Mouse (Mus musculus) forelimb bud, embryonic 11.5 days (tissue): ENCODE data around the gene Arid1a.
A peak's percentile ranks its signal among the peaks of the same experiment; 100 is the strongest.

Experiments
- DNase-seq: peaks from one replicate; pipeline ENCODE4 v3.0.0-alpha.2; 2012; ENCODE audit warnings: low read depth, low spot score

Gene Arid1a

DNA sequence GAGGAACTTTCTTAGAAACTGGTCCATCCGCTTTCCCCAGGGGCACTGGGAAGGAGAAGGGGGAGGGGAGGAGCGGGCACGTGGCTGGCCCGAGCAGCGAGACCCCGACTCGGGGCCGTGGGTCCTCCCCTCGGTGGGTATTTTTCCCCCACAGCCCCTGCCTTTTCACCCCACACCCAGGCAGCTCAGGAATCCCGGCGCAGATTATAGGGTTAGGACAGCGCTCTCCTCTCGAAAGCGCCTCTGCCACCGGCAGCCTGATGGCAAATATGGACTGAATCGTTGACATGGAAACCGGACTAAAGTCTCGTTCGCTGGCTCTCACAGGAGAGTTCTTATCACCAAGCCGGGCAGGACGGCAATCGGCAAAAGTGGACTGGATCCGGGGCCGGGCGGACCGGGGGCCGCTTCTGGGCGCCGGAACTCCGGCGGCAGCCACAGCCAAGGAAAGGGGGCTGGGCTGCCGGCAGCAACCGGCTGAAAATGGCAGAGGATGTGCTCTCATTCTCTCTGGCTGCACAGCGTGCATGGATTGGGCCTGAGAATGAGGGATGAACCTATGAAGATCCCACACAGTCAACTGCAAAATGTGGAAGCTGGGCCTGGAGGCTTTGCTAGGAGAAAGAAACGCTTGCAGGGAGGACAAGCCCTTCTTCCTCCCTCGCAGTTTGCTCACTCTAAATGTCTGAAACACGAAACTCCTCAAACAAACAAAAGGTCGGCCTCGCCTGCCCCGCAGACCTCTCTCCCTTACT, at the start of gene Arid1a:
TSS of gene Arid1a (minus strand) at position 256 of the 755 bp plus-strand sequence.
- DNase-seq = peak; percentile 95

DNA sequence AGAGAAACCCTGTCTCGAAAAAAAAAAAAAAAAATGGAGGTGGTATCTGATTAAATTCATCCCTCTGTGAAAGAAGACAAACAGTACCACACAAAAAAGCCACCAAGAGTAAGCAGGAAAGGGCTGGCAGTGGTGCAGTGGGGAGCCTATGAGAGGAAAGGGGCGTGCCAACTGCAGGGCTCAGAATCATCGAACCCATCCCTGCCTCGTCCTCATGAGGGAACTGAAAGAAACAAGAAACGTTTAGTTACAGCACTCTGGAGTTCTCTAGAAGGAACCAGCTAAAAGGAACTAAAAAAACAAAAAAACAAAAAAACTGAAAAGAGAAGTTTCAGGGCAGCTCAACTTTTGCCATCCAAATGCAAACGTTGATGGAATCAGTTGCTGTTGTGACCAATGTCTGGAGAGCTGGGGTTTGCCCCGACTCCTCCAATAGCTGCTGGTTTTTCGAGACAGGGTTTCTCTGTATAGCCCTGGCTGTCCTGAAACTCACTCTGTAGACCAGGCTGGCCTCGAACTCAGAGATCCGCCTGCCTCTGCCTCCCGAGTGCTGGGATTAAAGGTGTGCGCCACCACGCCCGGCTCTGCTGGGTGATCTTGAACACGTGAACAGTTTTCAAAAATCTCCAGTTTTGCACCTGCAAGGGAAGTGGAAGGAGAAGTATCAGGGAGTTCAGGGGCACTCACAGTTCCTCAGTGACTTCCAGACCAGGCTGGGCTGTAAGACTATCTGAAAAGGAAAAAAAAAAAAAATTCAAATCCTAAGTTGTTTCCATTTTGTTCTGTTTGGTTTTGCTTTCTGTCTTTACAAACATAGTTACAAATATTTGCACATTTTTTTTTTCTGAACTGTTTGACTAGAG, 48.1 kb upstream of the Arid1a start:
- no peak for DNase-seq

DNA sequence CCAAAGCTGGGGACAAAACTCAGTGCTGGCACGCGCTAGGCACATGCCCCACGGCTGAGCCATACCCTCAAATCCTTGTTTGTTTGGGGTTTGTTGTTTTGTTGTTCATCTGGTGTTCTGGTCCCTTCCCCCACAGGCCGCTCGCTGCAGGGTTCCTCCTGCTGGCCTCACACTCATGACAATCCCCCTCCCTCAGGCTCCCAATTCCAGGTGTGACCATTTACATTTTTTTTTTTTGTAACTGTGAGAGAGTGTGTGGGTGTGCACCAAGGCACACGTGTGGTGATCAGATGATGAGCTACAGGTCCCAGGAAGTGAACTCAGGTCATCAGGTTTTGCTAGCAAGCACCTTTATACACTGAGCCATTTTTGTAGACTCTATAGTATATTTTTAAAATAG, 44.0 kb upstream of the Arid1a start:
- no peak for DNase-seq

DNA sequence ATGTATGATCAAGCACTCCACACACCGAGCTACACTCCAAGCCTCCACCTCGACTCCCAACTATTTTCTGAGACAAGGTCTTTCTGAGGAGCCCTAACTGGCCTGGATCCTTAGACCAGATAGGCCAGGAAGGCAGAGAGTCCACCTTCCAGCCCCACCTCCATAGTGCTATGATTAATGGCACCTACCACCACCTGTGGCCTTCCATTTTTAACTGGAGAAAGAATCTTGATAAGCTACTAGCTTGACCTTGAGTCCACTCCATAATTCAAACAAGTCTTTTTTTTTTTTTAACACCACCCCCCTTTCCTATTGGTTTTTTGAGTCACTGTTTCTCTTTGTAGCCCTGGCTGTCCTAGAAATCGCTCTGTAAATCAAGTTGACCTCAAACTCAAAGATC, 36.7 kb upstream of the Arid1a start:
- no peak for DNase-seq

DNA sequence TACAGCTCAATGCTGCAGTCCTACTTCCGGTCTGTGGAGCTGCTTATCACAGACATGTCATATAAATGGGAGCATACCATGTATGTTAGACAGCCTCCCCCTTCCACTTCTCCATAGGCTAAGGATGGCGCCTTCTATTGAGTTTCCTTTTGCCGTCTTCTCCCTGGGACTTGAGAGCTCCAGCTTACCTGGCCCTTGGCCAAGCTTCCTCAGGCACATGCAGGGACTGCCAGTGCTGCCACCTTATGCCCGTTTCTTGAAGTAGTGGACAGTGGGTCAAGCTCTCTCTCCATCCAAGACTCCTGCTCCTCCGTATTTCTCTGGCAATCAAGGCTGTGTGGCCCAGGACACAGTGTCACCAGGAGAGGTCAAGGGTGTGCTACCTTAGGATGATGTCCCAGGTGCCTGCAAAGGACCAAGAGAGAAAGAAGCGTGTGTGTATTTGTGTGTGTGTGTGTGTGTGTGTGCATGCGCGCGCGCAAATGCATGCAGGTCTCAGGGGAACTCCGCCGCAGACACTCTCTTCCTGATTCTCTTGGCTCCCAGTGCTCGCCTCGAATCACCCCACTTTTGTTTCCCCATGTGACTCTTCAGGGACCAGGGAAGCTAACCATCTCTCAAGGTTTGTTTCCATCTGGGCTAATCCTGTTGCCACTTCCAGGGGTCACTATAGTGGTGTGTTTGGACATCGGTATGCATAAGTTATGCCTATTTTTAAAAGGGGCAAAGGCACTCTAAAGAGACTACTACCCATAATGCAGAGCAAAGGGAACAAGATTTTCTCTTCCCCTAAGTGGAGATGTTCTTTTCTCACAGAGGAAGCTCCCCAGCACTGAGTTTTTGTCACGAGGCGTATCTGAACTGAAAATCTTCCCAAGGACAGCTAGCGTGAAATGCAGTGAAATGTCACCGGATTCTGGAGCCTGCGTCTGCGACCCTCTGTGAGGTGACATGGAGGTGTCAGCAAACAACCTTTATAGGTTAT, 18.3 kb upstream of the Arid1a start:
- DNase-seq = no peak

DNA sequence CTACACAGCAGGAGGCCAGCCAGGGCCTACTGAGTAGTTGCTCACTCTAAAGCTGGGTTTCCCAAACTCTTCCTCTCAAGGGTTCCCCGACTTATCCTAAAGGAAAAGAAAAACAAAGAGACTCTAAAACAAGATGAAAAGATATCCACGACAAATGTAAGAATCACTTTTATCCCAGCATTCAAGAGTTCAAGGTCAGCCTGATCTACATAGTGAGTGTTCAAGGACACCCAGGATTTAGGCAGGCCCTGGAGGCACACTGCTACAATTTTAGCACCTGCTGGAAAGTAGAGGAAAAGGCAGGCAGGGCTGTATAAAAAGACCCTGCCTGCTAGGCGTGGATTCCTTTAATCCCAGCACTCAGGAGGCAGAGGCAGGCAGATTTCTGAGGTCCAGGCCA, 12.6 kb upstream of the Arid1a start:
- DNase-seq = no peak

DNA sequence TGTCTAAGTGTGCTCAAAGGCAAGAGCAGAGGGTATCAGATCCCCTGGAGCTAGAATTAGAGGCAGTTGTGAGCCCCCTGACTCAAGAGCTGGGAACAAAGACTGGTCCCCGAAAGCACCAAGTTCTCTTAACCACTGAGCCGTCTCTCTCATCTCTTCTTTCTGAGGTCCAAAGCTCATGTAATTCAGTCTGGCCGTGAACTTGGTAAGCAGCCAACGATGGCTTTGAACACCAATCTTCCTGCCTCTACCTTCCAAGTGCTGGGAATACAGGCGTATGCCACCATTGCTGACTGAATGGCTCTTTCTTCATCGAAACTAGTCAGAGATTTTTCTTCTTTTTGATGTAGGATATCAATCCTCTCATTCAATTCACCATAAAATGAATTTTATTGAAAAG, 6.5 kb upstream of the Arid1a start:
- no peak for DNase-seq

DNA sequence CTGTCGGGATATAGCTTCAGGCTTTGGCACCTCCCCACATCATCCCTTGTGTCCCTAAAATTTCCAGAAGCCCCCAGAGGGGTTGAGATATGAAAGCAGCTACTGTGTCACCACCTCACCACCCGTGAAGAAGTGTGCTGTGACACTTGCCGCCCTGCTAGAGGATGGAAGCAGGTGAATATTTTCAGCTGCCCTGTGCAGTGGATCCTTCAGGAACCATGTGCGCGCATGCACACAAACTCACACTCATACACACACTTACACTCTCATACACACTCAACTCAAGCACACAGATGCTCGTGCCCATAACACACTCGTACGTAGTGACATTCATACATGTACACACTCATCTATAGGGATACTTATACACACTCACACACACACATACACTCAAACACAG, 3.1 kb upstream of the Arid1a start:
- no peak for DNase-seq

DNA sequence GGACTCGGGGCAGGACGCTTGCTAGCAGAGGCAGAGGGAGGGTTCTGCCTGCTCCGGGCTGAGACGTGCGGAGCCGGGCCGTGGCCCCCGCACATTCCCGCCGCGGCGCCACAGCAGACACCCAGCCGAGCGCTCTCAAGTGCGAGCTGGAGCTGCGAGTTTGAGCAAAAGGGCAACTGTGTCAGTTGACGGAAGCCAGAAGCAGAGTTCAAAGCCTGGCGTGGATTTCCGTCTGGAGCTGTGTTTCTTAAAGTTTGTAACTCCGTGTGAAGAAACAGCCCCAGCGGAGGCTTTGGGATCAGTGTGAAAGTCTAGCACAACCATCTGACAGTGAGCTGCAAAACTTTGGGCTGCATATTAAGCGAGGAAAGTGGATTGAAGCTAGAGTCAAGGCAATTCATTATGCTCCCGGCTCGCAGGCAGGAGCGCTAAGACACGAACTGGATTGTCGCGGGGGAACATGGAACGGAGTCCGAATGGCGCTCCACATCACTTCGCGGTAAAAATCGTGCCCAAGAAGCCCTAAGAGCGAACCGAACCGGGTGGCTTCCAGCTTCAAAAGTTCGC, 783 bp upstream of the Arid1a start:
- peak; percentile 95 for DNase-seq

DNA sequence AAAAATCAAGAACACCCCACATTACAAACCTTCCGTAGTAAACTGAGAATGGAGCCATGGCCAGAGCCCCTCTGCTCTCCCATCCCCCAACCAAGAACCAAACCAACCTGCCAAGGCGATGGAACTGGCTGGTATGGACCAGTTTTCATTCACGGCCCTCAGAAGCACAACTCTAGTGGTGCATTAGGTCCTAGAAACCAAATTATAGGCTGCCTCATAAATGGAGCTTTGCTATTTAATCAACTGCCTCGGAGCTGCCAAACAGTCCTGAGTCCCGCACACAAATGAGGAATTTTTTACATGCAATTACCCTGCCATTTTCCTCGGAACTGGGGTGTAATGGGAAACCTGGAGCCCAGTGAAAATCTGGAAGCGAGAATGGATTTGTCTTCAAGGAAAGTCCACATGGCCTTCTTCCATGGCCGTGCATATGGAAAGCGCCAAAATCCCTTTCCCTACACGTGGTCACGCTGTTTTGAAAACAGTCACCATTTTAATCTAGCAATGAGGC, 653 bp downstream of the Arid1a start:
- DNase-seq = peak; percentile 51

DNA sequence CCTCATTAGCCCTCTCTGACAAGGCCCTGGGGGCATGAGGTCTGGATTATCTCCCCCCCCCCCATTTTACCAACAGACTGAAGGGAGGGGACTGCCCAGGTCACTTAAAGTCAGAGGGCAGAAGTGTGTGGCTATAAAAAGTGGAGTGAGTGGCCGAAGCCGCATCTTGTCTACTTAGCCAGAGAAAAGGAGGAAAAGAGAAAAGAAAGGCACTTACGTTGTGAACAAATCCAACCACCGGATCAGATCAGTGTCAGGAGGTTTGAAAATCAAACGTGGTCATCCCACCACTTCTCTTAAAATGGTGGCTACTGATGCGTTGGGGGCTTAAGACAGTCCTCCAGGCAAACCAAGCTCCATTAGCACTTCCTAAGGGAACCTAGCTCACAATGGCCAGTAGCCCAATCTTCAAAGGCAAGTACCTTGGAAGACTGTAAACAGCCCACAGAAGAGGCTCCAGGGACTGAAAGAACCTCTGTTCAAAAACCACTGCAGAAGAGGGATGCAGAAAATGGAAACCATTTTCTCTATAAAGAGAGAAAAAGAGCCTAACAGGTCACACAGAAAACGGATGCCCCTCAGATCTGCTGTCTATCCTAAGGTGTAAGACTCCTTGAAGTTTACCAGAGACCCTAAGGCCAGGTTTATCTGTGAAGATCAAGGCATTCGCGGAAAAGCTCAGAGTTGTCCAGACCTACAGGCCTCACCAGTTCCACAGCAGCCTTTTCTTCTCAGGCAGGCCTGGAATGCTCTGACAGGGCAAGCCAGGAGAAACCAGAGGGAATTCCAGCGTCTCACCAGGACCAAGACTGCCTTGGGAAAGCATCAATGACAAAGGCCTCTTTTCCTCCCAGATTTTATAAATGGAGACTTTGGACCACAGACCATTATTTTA, 1.5 kb downstream of the Arid1a start:
- DNase-seq = no peak

DNA sequence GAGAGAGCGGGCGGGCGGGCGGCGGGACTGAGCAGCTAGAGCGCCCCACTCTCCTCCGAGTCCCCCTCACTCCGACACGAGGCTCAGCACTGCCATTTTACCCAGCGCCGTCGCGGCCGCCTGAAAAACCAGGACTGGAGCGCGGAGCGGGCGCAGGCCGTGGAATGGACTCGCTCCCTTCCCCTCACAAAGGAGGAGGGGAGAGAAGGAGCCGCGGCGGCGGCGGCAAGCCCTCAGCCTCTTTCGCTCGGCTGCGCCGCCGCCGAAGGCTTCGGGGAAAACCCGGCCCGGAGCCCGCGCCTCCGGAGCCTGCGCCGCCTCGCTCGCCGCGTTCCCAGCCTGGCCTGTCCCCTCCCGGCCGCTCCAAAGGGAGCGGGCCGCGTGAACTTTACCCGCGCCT, 2.3 kb downstream of the Arid1a start:
- DNase-seq = peak; percentile 98

DNA sequence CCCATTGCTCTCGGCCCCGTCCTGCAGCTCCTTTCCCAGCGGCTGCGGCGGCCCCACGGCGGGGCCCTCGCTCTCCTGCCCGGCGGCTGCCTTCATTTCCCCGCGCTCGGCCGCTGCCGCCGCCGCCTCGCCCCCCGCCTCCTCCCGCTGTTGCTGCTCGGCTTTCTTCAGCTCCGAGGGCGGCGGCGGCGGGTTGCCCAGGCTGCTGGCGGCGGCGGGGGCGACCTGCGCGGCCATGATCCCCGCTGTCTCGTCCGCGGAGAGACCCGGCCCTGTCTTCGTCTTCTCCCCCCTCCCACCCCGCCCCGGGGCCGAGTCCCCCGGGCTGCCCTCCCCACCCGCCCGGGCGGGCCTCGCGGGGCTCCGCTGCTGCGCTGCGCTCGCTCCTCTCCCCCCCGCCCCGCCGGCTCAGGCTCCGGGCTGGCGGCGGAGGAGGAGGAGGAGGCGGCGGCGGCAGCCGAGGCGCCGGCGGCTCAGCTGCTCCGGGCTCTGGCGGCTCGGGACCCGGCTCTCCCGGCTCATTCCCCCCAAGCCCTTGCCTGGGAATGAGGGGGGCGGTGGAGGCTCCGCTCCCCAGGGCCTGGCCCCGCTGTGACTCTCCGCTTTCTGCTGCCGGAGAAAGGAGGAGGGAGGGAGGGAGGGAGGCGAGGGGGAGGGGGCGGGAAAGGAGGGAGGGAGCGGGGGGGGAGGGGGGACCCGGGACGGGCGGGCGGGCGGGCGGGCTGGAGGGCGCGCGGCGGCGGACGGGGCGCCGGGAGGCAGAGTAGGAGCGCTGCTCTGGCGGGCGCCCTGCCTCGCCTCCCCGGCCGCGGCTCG, 3.0 kb downstream of the Arid1a start:
- DNase-seq = peak; percentile 77

DNA sequence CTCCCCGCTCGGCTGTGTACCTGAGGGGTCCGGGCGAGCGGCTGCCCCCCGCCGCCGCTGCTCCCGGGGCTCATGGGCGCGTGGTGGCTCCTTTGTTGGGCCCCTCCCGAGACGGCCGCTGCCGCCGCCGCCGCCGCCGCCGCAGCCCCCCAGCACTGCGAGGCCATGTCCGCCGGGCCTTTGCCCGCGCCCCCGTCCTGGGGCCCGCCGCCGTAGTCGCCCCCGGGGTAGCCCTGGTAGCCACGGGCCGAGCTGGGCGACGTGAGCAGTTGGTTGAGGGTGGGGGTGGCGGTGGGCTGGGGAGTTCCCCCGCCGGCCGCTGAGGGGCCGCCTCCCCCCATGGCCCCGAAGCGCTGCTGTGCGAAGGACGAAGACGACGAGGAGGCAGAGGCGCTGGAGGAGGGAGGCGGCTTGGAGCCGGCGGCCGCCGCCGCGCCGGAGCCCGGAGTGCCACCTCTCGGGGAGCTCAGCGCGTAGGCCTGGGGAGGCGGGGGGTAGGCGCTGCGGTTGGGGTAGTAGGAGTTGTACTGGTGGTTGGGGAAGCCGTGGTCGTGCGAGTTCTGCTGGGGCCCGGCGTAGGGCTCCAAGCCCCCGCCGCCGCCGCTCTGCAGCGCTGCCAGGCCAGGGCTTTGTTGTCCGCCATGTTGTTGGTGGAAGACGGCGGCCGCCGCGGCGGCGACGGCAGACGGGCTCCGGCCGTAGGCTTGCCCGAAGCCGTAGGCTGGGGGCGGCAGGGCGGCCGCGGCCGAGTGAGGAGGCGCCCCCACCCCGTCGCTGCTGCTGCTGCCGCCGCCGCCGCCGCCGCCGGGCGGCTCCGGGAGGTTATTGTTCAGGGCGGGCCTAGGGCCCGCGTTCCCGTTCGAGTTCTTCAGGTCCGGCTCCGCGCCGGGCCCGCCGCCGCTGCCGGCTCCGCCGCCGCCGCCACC, 3.9 kb downstream of the Arid1a start:
- DNase-seq = no peak

DNA sequence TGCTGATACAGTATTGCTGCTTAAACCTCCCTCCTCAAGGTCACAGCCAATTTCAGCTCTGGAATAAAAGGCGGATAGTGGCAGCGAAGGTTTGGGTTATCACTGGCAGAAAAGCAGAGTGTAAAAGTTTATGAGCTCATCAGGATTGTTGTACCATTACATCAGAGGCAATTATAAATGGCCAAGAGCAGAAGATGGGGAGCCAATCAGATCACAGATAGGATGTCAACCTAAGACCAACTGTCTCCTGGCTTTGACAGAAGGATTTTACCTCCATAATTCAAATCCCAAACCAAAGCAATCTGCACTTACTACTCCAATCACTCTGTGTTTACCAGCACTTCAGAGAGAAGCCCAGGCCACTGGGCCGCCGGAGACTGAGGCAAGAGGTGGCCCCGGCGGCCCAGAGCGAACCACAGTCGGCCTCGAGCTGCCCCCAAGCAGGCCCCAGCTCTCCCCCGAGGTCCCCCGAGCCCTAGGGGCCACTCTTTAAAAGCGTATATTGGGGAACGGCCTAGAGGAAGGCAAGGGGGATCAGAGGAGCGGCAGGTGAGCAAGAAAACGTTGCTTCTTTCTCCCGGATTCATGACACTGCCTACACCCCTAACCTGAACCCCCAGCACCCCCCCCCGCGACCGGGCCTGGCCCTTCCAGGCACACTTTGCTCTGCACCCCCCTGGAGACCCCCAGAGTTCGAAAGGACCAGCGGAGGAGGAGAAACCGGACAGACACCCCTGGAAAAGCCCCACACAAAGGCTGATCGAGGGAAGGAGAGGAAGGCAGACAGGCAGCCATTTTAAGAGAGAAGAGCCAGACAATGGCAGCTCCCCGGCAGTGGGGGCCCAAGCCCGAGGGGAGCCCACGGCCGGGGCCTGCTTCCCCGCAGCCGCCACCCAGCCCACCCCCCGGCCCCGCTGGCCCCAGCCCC, 4.8 kb downstream of the Arid1a start:
- DNase-seq = peak; percentile 61

DNA sequence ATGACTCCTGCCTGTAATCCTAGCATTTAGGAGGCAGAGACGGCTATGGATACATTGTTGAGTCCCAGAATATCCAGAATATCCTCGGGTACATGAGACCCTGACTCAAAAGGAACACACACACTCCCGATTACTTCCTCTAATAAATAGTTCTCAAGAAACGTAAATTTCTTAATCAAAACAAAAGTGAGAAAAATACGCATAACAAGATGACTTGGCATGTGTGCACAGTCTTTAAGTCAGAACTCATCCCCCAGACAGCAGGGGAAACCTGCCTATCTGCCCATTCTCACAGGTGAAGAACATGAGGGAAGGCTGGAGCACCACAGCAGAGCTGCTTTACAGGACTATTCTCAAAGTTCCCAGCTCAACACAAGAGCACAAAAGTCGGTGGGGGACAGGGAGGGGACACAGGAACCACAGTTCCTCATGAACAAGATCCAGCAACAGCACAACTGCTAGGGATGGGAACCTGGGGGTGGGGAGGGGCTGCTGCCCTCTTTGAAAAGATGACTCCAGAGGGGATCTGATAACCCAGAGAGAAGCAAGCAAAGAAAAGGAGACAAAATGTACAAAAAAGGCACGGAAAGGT, 6.3 kb downstream of the Arid1a start:
- no peak for DNase-seq

DNA sequence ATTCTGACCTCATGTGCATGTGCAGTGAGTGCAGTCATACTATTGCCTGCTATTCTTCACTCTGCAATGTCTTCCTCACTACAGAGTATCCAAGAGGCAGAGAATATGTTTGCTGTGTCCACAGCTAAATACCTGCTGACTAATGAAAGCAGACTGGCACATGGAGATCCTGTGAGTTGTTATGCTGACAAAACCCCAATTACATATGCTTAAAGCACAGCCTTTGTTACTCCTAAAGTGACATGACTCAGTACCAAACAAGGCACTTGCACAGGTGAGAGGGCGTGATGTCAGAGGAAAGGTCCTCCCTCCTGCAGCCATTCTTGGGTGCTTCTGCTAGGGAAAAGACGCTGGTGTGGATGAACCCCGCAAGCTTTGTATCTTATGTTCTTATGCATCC, 21.3 kb downstream of the Arid1a start:
- DNase-seq = no peak
